Mouse (Mus musculus): ENCODE measurements at regions not wholly inside any gene's neighbourhood (a gene's known extent, or its start where the extent isn't known, plus 50 kb on each side); places are given as distances from the start of the nearest gene placed in this dataset.

GRCm38 (mm10) chr4:21611531-21612282 lies 74.1 kb downstream of the Prdm13 start:
- TF ChIP-seq CTCF (conservative IDR thresholded peaks at IDR 0.05; ENCODE audit: insufficient read depth, insufficient read length, low read depth, low read length) (no peak), POLR2A (IDR thresholded peaks at IDR 0.05; ENCODE audit: low read depth, low read length) (no peak)

Data from kidney, adult 2 months (tissue).